Mouse (Mus musculus): ENCODE data around the gene Sema4b. TPM values are rescaled to one million over a fixed set of nuclear protein-coding genes. Genes with fewer than 3 reads are reported as not detected.
A peak's percentile ranks its signal among the peaks of the same experiment; 100 is the strongest.

Sema4b gene
- polyA plus RNA-seq, 1 experiment from 2014 or later: 10.5 TPM

DNA sequence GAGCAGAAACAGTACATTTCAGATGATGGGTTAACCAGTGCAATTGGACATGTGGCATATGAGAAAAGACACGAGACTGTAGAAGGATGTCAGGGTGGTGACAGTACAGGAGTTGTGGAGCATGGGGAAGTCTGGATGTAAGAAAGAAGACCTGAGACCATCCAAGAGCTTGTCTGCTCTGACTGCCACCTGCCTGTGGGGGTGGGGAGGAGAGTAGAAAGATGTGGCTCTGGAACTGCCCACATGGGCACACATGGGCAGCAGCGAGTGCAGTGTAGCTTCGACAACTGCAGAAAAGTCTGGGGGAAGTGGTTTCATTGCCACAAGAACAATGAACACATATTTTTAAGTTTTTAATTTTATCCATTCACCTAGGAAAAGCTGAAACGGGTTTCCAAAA is 10.7 kb downstream of the Sema4b start:
- DNase-seq (ENCODE audit: low spot score): no peak
- Histone ChIP-seq H3K36me3 (ENCODE audit: control insufficient read depth, insufficient read depth, low read length) (no peaks in the 10 kb centered on the region), H3K4me2 (ENCODE audit: low read depth, low read length) (peak overlapping the region; percentile 59), H3K9ac (ENCODE audit: low read depth, low read length) (peak overlapping the region; percentile 88; the same call in 1 of the 2 replicates), H3K27me3 (replicated peaks; ENCODE audit: control insufficient read depth, insufficient read depth, low read length) (no peaks in the 10 kb centered on the region), H3K27ac (replicated peaks; ENCODE audit: low read depth, low read length) (peak overlapping the region; percentile 96), H3K9me3 (ENCODE audit: control insufficient read depth, low read length) (no peaks in the 10 kb centered on the region), H3K4me1 (ENCODE audit: control insufficient read depth, insufficient read depth, low read length) (peaks cover 31% of the 10 kb centered on the region), H3K4me3 (ENCODE audit: low read depth, low read length) (peak overlapping the region; percentile 79)
- WGBS: 13% methylated on average over 4 of the region's 4 CpGs
- no peak for ATAC-seq (ENCODE audit: low read depth)

- peak; percentile 94 for ATAC-seq (ENCODE audit: low read depth)
- Histone ChIP-seq H3K4me2 (ENCODE audit: low read depth, low read length) (peak overlapping the region; percentile 59), H3K9me3 (ENCODE audit: control insufficient read depth, low read length) (no peaks in the 10 kb centered on the region), H3K27ac (replicated peaks; ENCODE audit: low read depth, low read length) (peak overlapping the region; percentile 96), H3K36me3 (ENCODE audit: control insufficient read depth, insufficient read depth, low read length) (no peaks in the 10 kb centered on the region), H3K27me3 (replicated peaks; ENCODE audit: control insufficient read depth, insufficient read depth, low read length) (no peaks in the 10 kb centered on the region), H3K9ac (ENCODE audit: low read depth, low read length) (peak overlapping the region; percentile 88), H3K4me3 (ENCODE audit: low read depth, low read length) (peak overlapping the region; percentile 79), H3K4me1 (ENCODE audit: control insufficient read depth, insufficient read depth, low read length) (peaks cover 24% of the 10 kb centered on the region)
- under 1% methylated on average over 37 of the region's 74 CpGs for WGBS
- DNase-seq (ENCODE audit: low spot score): peak; percentile 96
Observed at GRCm38 (mm10) chr7:80197941-80198778, 11.5 kb downstream of the Sema4b start.

GRCm38 (mm10) chr7:80198863-80199262 is 12.2 kb downstream of the Sema4b start:
- WGBS: under 1% methylated on average over 11 of the region's 11 CpGs
- ATAC-seq (ENCODE audit: low read depth) (no peak), DNase-seq (ENCODE audit: low spot score) (no peak)
- Histone ChIP-seq H3K36me3 (ENCODE audit: control insufficient read depth, insufficient read depth, low read length) (no peaks in the 10 kb centered on the region), H3K4me1 (ENCODE audit: control insufficient read depth, insufficient read depth, low read length) (peaks cover 24% of the 10 kb centered on the region), H3K4me3 (ENCODE audit: low read depth, low read length) (peak overlapping the region; percentile 79), H3K9ac (ENCODE audit: low read depth, low read length) (peak overlapping the region; percentile 88), H3K27me3 (replicated peaks; ENCODE audit: control insufficient read depth, insufficient read depth, low read length) (no peaks in the 10 kb centered on the region), H3K9me3 (ENCODE audit: control insufficient read depth, low read length) (no peaks in the 10 kb centered on the region), H3K27ac (replicated peaks; ENCODE audit: low read depth, low read length) (peak overlapping the region; percentile 96), H3K4me2 (ENCODE audit: low read depth, low read length) (peak overlapping the region; percentile 59)

- DNase-seq (ENCODE audit: low spot score) (no peak), ATAC-seq (ENCODE audit: low read depth) (no peak)
- Histone ChIP-seq H3K4me3 (ENCODE audit: low read depth, low read length) (peak overlapping the region; percentile 79), H3K9me3 (ENCODE audit: control insufficient read depth, low read length) (no peaks in the 10 kb centered on the region), H3K36me3 (ENCODE audit: control insufficient read depth, insufficient read depth, low read length) (no peaks in the 10 kb centered on the region), H3K4me1 (ENCODE audit: control insufficient read depth, insufficient read depth, low read length) (peaks cover 25% of the 10 kb centered on the region), H3K27ac (replicated peaks; ENCODE audit: low read depth, low read length) (peak overlapping the region; percentile 96), H3K4me2 (ENCODE audit: low read depth, low read length) (peak overlapping the region; percentile 59), H3K9ac (ENCODE audit: low read depth, low read length) (peak overlapping the region; percentile 88), H3K27me3 (replicated peaks; ENCODE audit: control insufficient read depth, insufficient read depth, low read length) (no peaks in the 10 kb centered on the region)
- 25% methylated on average over 6 of the region's 6 CpGs for WGBS
Observed at GRCm38 (mm10) chr7:80199286-80199685, 12.6 kb downstream of the Sema4b start.

DNA sequence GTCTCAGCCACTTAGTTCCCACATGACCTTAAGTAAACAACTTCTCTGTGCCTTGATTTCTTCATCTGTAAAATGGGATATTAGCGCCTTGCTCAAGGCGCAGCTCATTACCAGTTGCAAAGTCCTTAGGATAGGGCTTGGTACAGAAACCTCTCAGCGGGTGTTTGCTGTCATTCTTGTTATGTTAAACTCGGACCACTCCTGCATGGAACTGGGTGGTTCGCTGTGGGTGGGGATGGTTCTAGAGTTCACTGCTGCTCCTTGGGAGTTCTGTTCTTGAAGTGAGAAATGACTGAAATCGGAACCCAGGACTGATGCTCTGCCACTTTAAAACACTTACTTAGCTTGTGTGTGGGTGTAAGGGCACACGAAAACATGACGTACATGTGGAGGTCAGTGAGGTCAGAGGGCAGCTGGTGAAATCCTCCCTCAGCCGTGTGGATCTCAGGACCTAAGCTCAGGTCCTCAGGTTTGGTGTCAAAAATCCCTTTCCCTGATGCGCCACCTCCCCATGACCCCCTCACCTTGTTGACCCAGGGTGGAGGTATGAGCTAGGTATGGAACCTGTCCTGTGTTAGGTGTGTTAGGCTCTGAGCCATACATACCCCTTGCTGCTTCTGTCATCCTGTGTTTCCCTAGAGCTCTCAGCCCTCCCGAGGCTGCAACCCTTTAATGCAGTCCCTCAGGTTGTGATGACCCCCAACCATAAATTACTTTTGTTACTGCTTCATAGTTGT is 13.4 kb downstream of the Sema4b start:
- Histone ChIP-seq H3K27ac (replicated peaks; ENCODE audit: low read depth, low read length) (0 out of 2 replicates have a peak overlapping the region, but pooled peaks have one; percentile 96), H3K36me3 (ENCODE audit: control insufficient read depth, insufficient read depth, low read length) (no peaks in the 10 kb centered on the region), H3K27me3 (replicated peaks; ENCODE audit: control insufficient read depth, insufficient read depth, low read length) (no peaks in the 10 kb centered on the region), H3K9ac (ENCODE audit: low read depth, low read length) (peak overlapping the region; percentile 88), H3K9me3 (ENCODE audit: control insufficient read depth, low read length) (no peaks in the 10 kb centered on the region), H3K4me2 (ENCODE audit: low read depth, low read length) (peak overlapping the region; percentile 59), H3K4me3 (ENCODE audit: low read depth, low read length) (peak overlapping the region; percentile 79), H3K4me1 (ENCODE audit: control insufficient read depth, insufficient read depth, low read length) (peaks cover 24% of the 10 kb centered on the region)
- no peak for DNase-seq (ENCODE audit: low spot score)
- no peak for ATAC-seq (ENCODE audit: low read depth)
- WGBS: 68% methylated on average over 11 of the region's 11 CpGs

DNA sequence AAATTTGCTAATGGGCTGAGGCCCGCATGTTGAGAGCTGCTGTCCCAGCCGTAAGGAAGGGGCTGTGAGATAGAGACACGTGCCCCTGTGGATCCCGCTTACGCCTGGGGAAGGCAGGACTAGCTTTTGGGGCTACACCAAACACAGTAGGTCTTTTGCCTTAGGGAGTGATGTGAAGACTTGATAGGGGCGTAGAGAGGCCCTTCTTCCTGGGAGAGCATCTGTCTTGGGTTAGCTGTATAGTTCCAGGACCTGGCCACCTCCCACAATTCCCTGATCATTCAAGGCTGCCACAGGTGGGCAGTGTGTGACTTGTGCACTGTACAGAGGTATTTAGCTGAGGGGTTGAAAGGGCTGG is 13.9 kb downstream of the Sema4b start:
- Histone ChIP-seq H3K27me3 (replicated peaks; ENCODE audit: control insufficient read depth, insufficient read depth, low read length) (no peaks in the 10 kb centered on the region), H3K4me2 (ENCODE audit: low read depth, low read length) (peak overlapping the region; percentile 59; the same call in 1 of the 2 replicates), H3K4me3 (ENCODE audit: low read depth, low read length) (no peak overlapping the region), H3K9ac (ENCODE audit: low read depth, low read length) (0 out of 2 replicates have a peak overlapping the region, but pooled peaks have one; percentile 88), H3K36me3 (ENCODE audit: control insufficient read depth, insufficient read depth, low read length) (no peaks in the 10 kb centered on the region), H3K4me1 (ENCODE audit: control insufficient read depth, insufficient read depth, low read length) (peaks cover 24% of the 10 kb centered on the region), H3K27ac (replicated peaks; ENCODE audit: low read depth, low read length) (no peak overlapping the region), H3K9me3 (ENCODE audit: control insufficient read depth, low read length) (no peaks in the 10 kb centered on the region)
- DNase-seq (ENCODE audit: low spot score) (no peak), ATAC-seq (ENCODE audit: low read depth) (no peak)
- WGBS: 84% methylated on average over 6 of the region's 6 CpGs

- Histone ChIP-seq H3K36me3 (ENCODE audit: control insufficient read depth, insufficient read depth, low read length) (no peaks in the 10 kb centered on the region), H3K27ac (replicated peaks; ENCODE audit: low read depth, low read length) (no peak overlapping the region), H3K27me3 (replicated peaks; ENCODE audit: control insufficient read depth, insufficient read depth, low read length) (no peaks in the 10 kb centered on the region), H3K4me2 (ENCODE audit: low read depth, low read length) (no peak overlapping the region), H3K4me1 (ENCODE audit: control insufficient read depth, insufficient read depth, low read length) (peaks cover 24% of the 10 kb centered on the region), H3K4me3 (ENCODE audit: low read depth, low read length) (no peak overlapping the region), H3K9me3 (ENCODE audit: control insufficient read depth, low read length) (no peaks in the 10 kb centered on the region), H3K9ac (ENCODE audit: low read depth, low read length) (0 out of 2 replicates have a peak overlapping the region, but pooled peaks have one; percentile 25)
- WGBS: 84% methylated on average over 5 of the region's 5 CpGs
- ATAC-seq (ENCODE audit: low read depth) (no peak), DNase-seq (ENCODE audit: low spot score) (no peak)
Observed at GRCm38 (mm10) chr7:80200963-80201539, 14.4 kb downstream of the Sema4b start.

DNA sequence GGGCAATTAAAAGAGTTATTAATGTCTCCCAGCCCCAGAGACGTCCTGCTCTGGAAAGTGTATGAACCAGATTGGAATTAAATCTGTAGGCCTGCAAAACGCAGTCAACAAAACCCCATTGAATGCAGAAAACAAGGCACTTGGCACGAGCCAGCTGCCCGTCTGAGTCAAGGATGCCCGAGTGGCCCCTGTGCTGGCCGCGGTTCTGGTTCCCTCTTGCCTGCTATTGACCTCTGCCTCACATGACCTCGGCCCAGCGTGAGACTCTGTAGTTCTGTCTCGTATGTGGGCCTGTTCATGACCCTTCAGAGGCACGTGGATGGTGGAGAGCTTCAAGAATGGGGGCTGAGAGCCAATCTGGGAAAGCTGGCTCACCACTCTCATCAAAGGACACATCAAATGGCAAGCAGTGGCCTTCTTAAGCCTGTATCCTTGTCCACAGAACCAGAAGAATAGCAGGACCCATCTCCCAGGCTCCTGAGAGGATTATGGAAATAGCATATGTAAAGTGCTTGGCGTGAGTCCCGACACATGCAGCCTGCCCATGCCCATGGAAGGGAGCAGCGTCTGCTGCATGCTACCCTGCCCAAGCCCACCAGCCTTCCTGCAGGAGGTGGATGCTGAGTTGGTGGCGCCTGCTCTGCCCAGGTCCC is 15.4 kb downstream of the Sema4b start:
- Histone ChIP-seq H3K4me2 (ENCODE audit: low read depth, low read length) (no peak overlapping the region), H3K27me3 (replicated peaks; ENCODE audit: control insufficient read depth, insufficient read depth, low read length) (no peaks in the 10 kb centered on the region), H3K4me3 (ENCODE audit: low read depth, low read length) (no peak overlapping the region), H3K36me3 (ENCODE audit: control insufficient read depth, insufficient read depth, low read length) (no peaks in the 10 kb centered on the region), H3K9me3 (ENCODE audit: control insufficient read depth, low read length) (no peaks in the 10 kb centered on the region), H3K4me1 (ENCODE audit: control insufficient read depth, insufficient read depth, low read length) (peaks cover 26% of the 10 kb centered on the region), H3K27ac (replicated peaks; ENCODE audit: low read depth, low read length) (no peak overlapping the region), H3K9ac (ENCODE audit: low read depth, low read length) (no peak overlapping the region)
- DNase-seq (ENCODE audit: low spot score) (no peak), ATAC-seq (ENCODE audit: low read depth) (no peak)
- WGBS: 82% methylated on average over 15 of the region's 15 CpGs

Data from embryonic facial prominence, embryonic 14.5 days (tissue).